Mouse (Mus musculus): ENCODE measurements around the gene Prn. TPM values are rescaled to one million over a fixed set of nuclear protein-coding genes. Genes with fewer than 3 reads are reported as not detected.

The Prn gene
- polyA plus RNA-seq, 1 experiment from 2014 or later: not detected

GRCm38 (mm10) chr2:131993563-131994088 is 83.9 kb downstream of the Prn start:
- peaks cover 46% of the 10 kb centered on the region for H3K36me3 ChIP-seq (replicated peaks)
- H3K4me3 ChIP-seq: peak overlapping the region; percentile 5; the same call in 1 of the 2 replicates
- peaks cover 29% of the 10 kb centered on the region for H3K4me1 ChIP-seq
- no peaks in the 10 kb centered on the region for H3K9me3 ChIP-seq
- peak; percentile 27 for DNase-seq (ENCODE audit: extremely low spot score, low spot score)
- no peaks in the 10 kb centered on the region for H3K27me3 ChIP-seq (ENCODE audit: poor library complexity, severe bottlenecking)
- peak overlapping the region; percentile 79 for H3K27ac ChIP-seq
- 31% methylated on average over 14 of the region's 14 CpGs for WGBS

DNA sequence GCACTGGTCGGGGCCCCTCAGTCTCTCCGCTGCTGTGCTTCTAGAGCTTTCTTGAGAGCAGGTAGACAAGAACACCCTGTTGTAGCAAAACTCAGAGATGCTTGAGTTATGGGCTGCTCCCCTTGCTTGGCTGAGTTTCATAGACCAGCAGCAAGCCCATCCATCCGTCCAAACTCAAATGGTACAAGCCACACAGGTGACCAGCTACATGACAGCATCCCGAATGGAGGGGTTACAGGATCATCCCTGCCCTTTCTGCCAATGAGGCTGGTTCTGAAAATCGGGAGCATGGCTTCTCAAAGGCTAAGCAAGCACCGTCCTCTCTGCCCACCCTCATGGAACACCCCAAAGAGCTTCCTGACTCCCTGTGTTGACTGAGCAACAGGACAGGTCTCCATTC is 85.2 kb downstream of the Prn start:
- H3K9me3 ChIP-seq: no peaks in the 10 kb centered on the region
- peaks cover 29% of the 10 kb centered on the region for H3K4me1 ChIP-seq
- WGBS: 93% methylated on average over 6 of the region's 6 CpGs
- no peaks in the 10 kb centered on the region for H3K27me3 ChIP-seq (ENCODE audit: poor library complexity, severe bottlenecking)
- no peak for DNase-seq (ENCODE audit: extremely low spot score, low spot score)
- no peak overlapping the region for H3K4me3 ChIP-seq
- no peak overlapping the region for H3K27ac ChIP-seq
- H3K36me3 ChIP-seq (replicated peaks): peaks cover 54% of the 10 kb centered on the region

GRCm38 (mm10) chr2:131995742-131996141 is 86.0 kb downstream of the Prn start:
- Histone ChIP-seq H3K27ac (no peak overlapping the region), H3K9me3 (no peaks in the 10 kb centered on the region), H3K36me3 (replicated peaks) (peaks cover 61% of the 10 kb centered on the region), H3K4me1 (peaks cover 29% of the 10 kb centered on the region), H3K4me3 (no peak overlapping the region), H3K27me3 (ENCODE audit: poor library complexity, severe bottlenecking) (no peaks in the 10 kb centered on the region)
- no peak for DNase-seq (ENCODE audit: extremely low spot score, low spot score)
- 93% methylated on average over 12 of the region's 12 CpGs for WGBS

DNA sequence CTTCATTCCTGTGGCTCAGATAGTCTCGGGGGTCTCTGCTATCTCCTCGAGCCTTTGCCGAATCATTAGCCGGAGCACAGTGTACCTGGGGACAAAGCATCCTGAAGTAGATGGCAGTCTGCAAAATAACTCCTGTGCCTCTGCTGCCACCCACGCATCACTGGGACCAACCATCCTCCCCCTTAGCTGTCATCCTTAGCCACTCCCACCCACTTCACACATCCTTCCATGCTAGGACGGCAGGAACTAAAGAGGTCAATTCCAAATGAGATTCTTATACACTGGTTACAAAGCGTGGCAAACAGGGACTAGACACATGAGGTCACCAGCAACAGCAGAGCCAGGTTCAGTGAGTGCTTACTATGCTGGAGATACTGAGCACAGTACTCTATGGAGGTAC is 86.6 kb downstream of the Prn start:
- DNase-seq (ENCODE audit: extremely low spot score, low spot score): no peak
- WGBS: 92% methylated on average over 7 of the region's 7 CpGs
- no peak overlapping the region for H3K4me3 ChIP-seq
- no peak overlapping the region for H3K27ac ChIP-seq
- H3K36me3 ChIP-seq (replicated peaks): peaks cover 67% of the 10 kb centered on the region
- no peaks in the 10 kb centered on the region for H3K27me3 ChIP-seq (ENCODE audit: poor library complexity, severe bottlenecking)
- no peaks in the 10 kb centered on the region for H3K9me3 ChIP-seq
- H3K4me1 ChIP-seq: peaks cover 29% of the 10 kb centered on the region

- peaks cover 74% of the 10 kb centered on the region for H3K36me3 ChIP-seq (replicated peaks)
- WGBS: 64% methylated on average over 5 of the region's 5 CpGs
- no peak for DNase-seq (ENCODE audit: extremely low spot score, low spot score)
Measured at GRCm38 (mm10) chr2:131997356-131997755, 87.6 kb downstream of the Prn start.

GRCm38 (mm10) chr2:132001696-132002334 is 92.1 kb downstream of the Prn start:
- H3K27me3 ChIP-seq (ENCODE audit: poor library complexity, severe bottlenecking): no peaks in the 10 kb centered on the region
- 93% methylated on average over 13 of the region's 13 CpGs for WGBS
- peaks cover 4% of the 10 kb centered on the region for H3K4me1 ChIP-seq
- no peak overlapping the region for H3K27ac ChIP-seq
- H3K9me3 ChIP-seq: no peaks in the 10 kb centered on the region
- H3K36me3 ChIP-seq (replicated peaks): peaks cover 93% of the 10 kb centered on the region
- no peak overlapping the region for H3K4me3 ChIP-seq
- no peak for DNase-seq (ENCODE audit: extremely low spot score, low spot score)

More at GRCm38 (mm10) chr2:131997356-131997755, 87.6 kb downstream of the Prn start:
- H3K27me3 ChIP-seq (ENCODE audit: poor library complexity, severe bottlenecking): no peaks in the 10 kb centered on the region
- H3K4me3 ChIP-seq: no peak overlapping the region
- no peak overlapping the region for H3K27ac ChIP-seq
- H3K4me1 ChIP-seq: peaks cover 26% of the 10 kb centered on the region
- no peaks in the 10 kb centered on the region for H3K9me3 ChIP-seq

GRCm38 (mm10) chr2:132003916-132004315 is 94.2 kb downstream of the Prn start:
- Histone ChIP-seq H3K4me3 (no peak overlapping the region), H3K27me3 (ENCODE audit: poor library complexity, severe bottlenecking) (no peaks in the 10 kb centered on the region), H3K36me3 (replicated peaks) (peaks cover 90% of the 10 kb centered on the region), H3K27ac (no peak overlapping the region), H3K9me3 (no peaks in the 10 kb centered on the region), H3K4me1 (peaks cover 12% of the 10 kb centered on the region)
- DNase-seq (ENCODE audit: extremely low spot score, low spot score): no peak
- 90% methylated on average over 5 of the region's 5 CpGs for WGBS

DNA sequence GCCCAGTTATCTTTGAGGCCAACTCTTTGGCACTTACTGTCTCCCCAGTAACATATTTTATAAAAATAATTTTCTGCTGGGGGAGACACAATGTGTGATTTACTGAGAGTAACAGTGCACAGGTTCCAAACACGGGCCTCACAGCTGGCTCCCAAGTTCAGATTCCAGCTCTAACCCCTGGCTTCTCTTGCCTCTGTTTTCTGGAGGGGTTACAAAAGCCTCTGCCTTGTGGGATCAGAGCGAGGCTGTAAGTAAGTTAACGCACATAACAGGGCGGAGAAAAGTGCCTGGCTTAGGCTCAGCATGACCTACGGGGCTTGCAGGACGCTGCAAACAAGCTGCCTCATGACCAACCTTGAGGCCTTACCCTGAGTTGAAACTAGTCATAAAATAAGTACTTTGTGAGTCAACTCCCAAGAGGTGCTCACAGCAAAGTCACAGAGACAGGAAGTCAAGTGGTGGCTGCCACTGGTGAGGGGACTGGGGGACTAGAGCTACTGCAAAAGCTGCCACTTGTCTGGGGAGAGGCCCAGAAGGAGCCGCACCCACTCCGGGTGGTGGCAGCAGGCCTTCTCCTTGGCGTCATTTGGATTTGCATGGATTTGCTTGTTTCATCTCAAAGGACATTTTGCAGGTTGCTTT is 94.9 kb downstream of the Prn start:
- Histone ChIP-seq H3K4me3 (no peak overlapping the region), H3K27ac (no peak overlapping the region), H3K4me1 (peaks cover 12% of the 10 kb centered on the region), H3K9me3 (no peaks in the 10 kb centered on the region), H3K27me3 (ENCODE audit: poor library complexity, severe bottlenecking) (no peaks in the 10 kb centered on the region), H3K36me3 (replicated peaks) (peaks cover 92% of the 10 kb centered on the region)
- WGBS: 85% methylated on average over 9 of the region's 9 CpGs
- DNase-seq (ENCODE audit: extremely low spot score, low spot score): no peak

DNA sequence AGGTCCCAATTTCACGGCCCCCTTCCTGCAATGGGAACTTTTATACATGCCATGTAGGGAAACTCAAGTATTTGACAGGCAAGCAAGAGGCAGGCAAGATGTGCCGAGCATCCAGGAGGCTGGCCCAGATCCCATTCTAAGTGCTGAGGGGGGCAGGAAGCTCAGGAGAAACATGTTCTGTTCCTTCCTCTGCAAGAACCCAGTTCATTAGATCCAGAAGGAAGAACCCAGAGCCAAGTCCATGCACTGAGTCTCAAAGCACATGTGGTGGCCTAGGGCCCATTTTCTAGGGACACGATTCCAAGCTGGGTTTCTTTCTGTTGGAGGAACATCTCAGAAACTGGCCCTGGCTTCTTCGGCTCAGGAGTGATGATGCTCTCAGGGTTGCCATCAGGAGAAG is 95.7 kb downstream of the Prn start:
- H3K4me1 ChIP-seq: peaks cover 12% of the 10 kb centered on the region
- H3K4me3 ChIP-seq: no peak overlapping the region
- H3K36me3 ChIP-seq (replicated peaks): peaks cover 92% of the 10 kb centered on the region
- no peak for DNase-seq (ENCODE audit: extremely low spot score, low spot score)
- H3K27ac ChIP-seq: no peak overlapping the region
- no peaks in the 10 kb centered on the region for H3K9me3 ChIP-seq
- WGBS: 94% methylated on average over 4 of the region's 4 CpGs
- no peaks in the 10 kb centered on the region for H3K27me3 ChIP-seq (ENCODE audit: poor library complexity, severe bottlenecking)

Other genes with a start within 250 kb of the Prn start
- gene Erv3, start 50.2 kb upstream of the Prn start, polyA plus RNA-seq (2016; fragmentation: Nextera tagmentation; extraction: Ambion mirVana): not detected in 2 replicates
- gene Prnp, start within 50 bp of the Prn start, polyA plus RNA-seq (2016; fragmentation: Nextera tagmentation; extraction: Ambion mirVana): 19.6 and 23.2 TPM in 2 replicates
- 3.9 and 4.2 TPM in 2 replicates for gene Prnd, start 40.9 kb downstream of the Prn start, polyA plus RNA-seq (2016; fragmentation: Nextera tagmentation; extraction: Ambion mirVana)
- gene Rassf2, start 120.3 kb downstream of the Prn start, polyA plus RNA-seq (2016; fragmentation: Nextera tagmentation; extraction: Ambion mirVana): 23.5 and 24.8 TPM in 2 replicates
- gene Slc23a2, start 235.2 kb downstream of the Prn start, polyA plus RNA-seq (2016; fragmentation: Nextera tagmentation; extraction: Ambion mirVana): 10.9 and 12.6 TPM in 2 replicates